Mouse (Mus musculus): Measurements from ENCODE around the gene Mrgpre. TPM values are rescaled to one million over a fixed set of nuclear protein-coding genes. Genes with fewer than 3 reads are reported as not detected.
A peak's percentile ranks its signal among the peaks of the same experiment; 100 is the strongest.

Gene Mrgpre
- total RNA-seq, 2 experiments from 2014 or later = 1.3 to 1.6 TPM

DNA sequence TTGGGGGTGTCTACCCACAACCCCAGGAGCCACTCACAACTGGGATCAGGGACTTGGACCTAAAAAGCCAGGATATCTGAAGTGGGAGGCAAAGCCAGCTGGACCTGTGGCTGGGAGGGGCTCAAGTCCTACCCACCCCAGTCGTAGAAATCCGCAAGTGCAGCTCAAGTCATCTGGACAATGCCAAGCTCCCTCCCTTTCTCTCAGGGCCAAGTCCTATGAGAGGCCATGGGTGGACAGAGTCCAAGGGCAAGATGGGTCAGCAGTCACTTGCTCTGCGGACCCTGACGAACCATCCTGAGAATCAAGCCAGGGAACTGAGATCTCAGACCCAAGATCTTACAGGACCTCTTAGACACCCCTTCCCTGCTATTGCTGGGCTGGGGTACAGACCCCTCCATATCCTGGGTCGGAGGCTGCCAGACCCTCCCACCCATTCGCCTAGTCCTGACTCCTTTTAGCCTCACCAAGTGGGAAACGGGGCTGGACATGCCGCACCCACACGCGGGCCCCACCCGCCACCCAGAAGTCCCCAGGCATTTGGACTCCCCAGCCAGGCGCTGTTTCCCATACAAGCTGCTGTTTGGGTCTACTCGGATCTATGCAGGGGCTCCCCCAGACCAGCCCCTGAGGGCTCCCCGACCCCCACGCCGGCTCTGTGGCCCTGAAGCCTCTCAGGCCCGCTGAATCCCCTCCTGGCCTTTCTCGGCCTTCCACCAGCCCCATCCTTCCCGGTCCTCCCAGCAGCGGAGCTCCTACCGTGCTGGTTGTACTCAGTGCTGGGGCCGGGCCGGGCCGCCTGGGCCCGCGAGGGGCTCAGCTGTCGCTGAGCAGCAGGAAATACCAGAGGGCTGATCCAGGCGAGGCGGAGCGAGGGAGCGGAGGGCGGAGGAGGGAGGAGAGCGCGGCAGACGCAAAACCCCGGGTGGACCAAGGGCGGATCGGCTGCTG lies 44.5 kb downstream of the Mrgpre start:
- DNase-seq = peak; percentile 91 to 93

DNA sequence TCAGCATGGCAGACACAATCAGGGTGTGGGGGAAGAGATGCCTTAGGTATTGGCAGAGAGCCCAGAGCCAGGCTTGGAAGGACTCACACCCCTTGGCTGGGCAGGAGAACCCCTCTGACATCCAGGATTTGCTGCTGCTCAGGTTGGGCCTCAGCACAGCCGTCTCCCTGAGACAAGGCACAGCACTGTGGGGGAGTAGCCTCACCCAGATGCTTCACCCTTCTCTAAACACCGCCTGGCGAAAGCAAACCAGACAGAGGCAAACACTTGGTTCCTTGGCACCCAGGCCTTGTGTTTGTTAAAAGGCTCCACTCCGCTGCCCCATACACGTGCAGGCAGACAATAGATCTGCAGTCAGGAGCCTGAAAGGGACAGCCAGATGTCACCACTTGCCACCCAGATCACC lies 45.7 kb downstream of the Mrgpre start:
- DNase-seq = no peak

DNA sequence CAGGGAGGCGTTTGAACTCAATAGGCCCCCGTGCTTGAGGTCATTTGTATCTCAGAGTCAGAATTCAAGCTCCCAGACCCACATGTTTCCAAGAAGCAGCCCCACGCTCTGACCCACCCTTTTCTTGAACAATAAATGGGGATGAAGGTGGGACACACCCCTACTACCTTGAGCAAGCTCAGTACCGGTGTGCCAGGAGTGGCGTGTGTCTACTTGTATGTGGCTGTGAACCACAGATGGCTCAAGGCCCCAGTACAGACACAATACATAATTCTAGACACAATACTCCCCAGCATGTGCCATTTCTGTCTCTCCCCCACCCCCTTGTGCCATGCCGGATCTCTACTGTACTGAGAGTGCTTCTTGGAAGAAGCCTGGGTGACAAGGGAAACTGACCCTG lies 46.1 kb downstream of the Mrgpre start:
- no peak for DNase-seq

DNA sequence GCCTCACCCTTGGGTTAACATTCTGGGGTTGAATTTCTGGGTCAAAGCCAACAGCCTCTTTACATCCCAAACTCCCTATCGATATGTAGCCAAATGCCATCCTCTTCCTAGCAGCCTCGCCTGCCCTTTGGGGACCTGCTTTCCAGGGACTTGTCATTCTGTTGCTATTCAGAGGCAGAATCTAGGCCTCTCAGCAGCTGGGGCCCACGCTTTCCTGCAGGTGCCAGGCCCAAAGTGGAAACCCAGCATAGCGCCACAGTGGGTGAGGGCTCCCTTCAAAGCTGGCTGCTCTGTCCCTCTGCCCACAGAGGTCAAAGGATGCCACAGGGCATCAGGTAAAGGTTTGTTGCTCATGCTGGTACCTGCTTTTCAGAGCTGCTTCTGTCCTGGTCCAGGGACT lies 50.6 kb downstream of the Mrgpre start:
- DNase-seq = no peak

DNA sequence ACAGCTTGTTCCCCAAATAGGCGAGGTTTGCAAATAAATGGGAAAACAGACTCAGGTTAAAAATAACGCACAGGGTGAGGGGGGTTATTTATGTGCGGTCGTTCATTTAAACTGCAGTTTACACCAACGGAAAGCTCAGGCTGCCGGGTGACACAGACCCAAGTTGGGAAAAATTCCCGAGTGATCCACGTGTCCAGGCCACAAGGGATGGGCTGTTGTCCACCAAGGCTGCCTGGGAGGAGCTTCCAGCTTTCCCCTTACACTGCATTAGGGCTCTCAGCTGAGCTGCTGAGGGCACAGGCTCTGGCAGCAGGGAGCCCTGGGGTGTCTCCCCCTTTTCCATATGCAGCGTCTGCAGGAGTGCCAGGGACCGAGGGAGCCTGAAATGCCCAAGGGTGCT lies 54.4 kb downstream of the Mrgpre start:
- no peak for DNase-seq

Small RNAs within 50 kb of the gene (microRNA-seq; reads per million reads assigned to microRNA genes)
- gene Gm22064 = not detected

Other genes starting within 250 kb of the Mrgpre start
- 100 to 1,000 TPM; 149 to 150 TPM for gene Nap1l4, start 235.4 kb downstream of the Mrgpre start, total RNA-seq (2021)
- gene Cars, start 184.4 kb downstream of the Mrgpre start, total RNA-seq (2021) = 10 to 100 TPM; 46.9 to 59.3 TPM
- gene Tnfrsf26, start 155.8 kb downstream of the Mrgpre start, total RNA-seq (2021) = 1 to 10 TPM in 1 of 2 experiments, under 1 TPM in 1; 0.79 to 1.7 TPM
- gene Tnfrsf22, start 134.8 kb downstream of the Mrgpre start, total RNA-seq (2021) = 1 to 10 TPM; 3.5 to 3.9 TPM
- gene Tnfrsf23, start 98.6 kb downstream of the Mrgpre start, total RNA-seq (2021) = 1 to 10 TPM; 3.1 to 4.3 TPM
- gene Osbpl5, start 27.5 kb downstream of the Mrgpre start, total RNA-seq (2021) = 10 to 100 TPM; 29.6 to 32.4 TPM
- gene Mrgprg, start 17.5 kb downstream of the Mrgpre start, total RNA-seq (2021) = 1 to 10 TPM; 1.3 to 3.8 TPM
- 10 to 100 TPM; 11.8 to 12.6 TPM for gene Nadsyn1, start 38.3 kb upstream of the Mrgpre start, total RNA-seq (2021)
- gene Dhcr7, start 38.6 kb upstream of the Mrgpre start, total RNA-seq (2021) = 1,000 to 10,000 TPM in 1 of 2 experiments, 100 to 1,000 TPM in 1; 948 to 1,085 TPM
- gene Gm498, start 82.3 kb upstream of the Mrgpre start, total RNA-seq (2021) = not detected
- 1 to 10 TPM; 2.8 to 6.6 TPM for gene Shank2, start 217.4 kb upstream of the Mrgpre start, total RNA-seq (2021)

Data from adrenal gland, postnatal 36 days (tissue).